Mouse (Mus musculus): ENCODE measurements around the gene Defa31.
"Not testable (repeated sequence)": the region's sequence is repeated elsewhere in the genome, so short reads cannot be mapped to it uniquely, and the experiment has no call there.

The Defa31 gene

GRCm38 (mm10) chr8:21191314-21191713, at the start of gene Defa31:
Gene Defa31, plus strand, starts transcription at chr8:21191614.
- not testable (repeated sequence) for DNase-seq (ENCODE audit: low read depth)

GRCm38 (mm10) chr8:21161977-21162376, 29.4 kb upstream of the Defa31 start, which contains the start of gene Defa22:
Gene Defa22, plus strand, starts transcription at chr8:21162277.
- DNase-seq (ENCODE audit: low read depth), result not testable (repeated sequence)

GRCm38 (mm10) chr8:21201261-21201660, 9.8 kb downstream of the Defa31 start, which contains the start of gene Gm15293:
Gene Gm15293, plus strand, starts transcription at chr8:21201561.
- not testable (repeated sequence) for DNase-seq (ENCODE audit: low read depth)

Data from fibroblast of lung, adult 2 months (primary cell).